Mouse (Mus musculus): ENCODE measurements around the gene AF366264.
A peak's percentile ranks its signal among the peaks of the same experiment; 100 is the strongest.
"Not testable (repeated sequence)": the region's sequence is repeated elsewhere in the genome, so short reads cannot be mapped to it uniquely, and the experiment has no call there.

The AF366264 gene

DNA sequence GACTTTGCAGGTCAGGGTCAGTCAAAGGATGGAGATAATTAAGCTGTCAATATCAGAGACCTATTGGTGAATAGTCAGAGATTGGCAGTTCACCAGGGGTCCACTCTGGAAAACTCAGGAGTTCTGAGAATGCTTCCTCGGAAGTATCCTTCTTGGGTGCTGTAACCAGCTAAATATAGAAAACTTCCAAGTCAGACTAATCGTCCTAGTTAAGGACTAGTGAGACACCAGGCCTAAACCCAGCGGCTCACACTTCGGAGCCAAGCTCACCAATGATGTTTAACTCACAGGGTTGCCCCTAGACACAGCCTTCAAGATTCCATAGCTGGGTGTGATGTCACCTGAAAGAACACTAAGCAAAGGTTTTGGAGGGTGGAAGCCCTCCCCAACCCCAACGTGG lies at the start of gene AF366264:
TSS of gene AF366264 (minus strand) at position 101 of the 400 bp plus-strand sequence.
- not testable (repeated sequence) for DNase-seq (ENCODE audit: low spot score in 2 of 2)

DNA sequence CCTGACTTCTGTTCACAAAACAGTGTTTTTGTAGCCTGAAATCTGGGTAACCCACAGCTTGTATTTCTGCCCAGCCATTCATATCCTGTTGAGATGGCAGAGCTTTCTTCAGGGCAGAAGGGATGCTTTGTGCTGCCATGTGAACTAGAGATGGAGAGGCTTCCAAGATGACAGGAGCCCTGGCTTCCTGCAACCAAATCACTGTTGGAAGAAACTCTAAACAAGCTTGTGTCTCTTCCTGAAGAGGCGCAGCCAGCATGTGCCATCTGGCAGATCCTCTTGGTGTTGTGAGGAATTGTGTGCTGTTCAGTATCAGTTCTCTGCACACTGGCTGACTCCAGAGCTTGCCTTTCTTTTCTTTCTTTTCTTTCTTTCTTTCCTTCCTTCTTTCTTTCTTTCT lies 5.1 kb upstream of the AF366264 start:
- DNase-seq (ENCODE audit: low spot score in 2 of 2) = not testable (repeated sequence)

DNA sequence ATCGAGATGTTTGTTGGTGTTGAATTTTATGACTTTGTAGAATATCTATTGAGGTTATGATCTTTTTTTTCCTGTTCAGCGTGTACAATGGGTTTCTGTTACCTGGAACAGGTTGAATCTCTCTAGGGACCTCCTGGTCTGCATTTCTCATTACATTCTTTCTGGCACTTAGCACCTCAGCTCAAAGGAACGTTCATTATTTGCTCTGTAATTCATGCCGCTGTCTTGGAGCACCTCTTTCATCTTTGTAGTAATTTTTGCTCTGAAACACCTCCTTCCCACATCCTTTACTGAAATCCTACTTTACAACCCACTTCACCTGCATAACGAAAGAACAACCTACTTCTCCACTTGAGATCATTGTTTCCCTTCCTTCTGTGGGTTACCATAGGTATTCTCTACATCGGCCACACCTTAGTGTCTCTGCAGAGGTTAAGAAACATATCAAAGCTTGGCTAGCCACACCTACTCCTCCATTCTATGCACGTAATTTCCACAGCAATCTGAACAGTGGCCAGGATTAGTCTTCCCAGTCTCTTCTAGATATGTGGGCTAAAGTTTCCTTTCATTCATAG lies 9.5 kb downstream of the AF366264 start:
- DNase-seq (ENCODE audit: low spot score in 2 of 2) = no peak

DNA sequence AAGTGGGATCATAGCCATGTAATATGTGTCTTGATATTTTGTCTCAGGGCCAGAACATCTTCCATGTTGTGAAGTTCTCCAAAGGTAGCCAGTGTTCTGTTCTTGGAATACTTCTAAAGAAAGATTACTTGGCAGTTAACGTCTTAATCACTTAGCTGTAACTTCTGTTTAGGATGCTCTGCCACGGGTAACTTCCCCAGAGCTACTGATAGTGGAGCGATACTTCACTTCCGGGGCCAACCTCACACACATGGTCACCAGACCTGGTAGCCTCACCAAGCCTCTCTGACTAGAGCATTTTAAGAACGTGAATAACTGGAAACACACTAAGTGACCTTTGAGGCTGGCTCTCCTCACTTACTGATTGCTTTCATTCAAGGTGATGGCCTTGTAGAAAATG lies 38.6 kb downstream of the AF366264 start:
- no peak for DNase-seq (ENCODE audit: low spot score in 2 of 2)

DNA sequence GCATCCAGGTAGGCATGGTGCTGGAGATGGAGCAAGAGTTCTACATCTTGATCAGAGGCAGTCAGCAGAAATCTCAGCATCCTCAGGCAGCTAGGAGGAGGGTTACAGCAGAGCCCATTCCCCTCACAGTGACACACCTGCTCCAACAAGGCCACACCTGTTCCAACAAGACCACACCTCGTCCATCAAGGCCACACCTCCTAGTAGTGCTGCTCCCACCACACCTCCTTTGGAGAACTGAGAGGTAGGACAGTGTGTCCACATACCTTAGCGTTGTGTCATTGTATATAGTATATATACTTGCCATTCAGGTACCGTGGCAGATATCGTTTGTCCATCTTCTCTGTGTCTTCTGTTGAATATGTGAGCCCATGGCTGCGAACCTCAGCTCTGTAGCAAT lies 40.5 kb downstream of the AF366264 start:
- DNase-seq (ENCODE audit: low spot score in 2 of 2) = no peak

DNA sequence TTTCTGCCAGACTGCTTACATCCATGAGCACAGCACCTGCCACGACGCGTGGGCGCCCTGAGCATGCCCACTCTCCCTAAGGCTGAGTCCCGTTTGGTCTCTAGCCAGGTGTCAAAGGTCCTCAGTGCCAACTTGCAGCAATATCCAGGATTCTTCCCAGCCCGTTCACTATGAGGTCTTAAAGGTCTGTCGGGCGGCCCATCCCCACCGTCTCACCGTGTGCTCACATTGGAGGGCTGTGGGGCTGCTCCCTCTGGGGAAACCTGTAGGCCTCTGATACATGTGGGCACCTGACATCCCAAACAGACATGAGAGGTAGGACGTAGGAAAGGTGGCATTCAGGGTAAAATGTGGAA lies 44.5 kb downstream of the AF366264 start:
- no peak for DNase-seq (ENCODE audit: low spot score in 2 of 2)

DNA sequence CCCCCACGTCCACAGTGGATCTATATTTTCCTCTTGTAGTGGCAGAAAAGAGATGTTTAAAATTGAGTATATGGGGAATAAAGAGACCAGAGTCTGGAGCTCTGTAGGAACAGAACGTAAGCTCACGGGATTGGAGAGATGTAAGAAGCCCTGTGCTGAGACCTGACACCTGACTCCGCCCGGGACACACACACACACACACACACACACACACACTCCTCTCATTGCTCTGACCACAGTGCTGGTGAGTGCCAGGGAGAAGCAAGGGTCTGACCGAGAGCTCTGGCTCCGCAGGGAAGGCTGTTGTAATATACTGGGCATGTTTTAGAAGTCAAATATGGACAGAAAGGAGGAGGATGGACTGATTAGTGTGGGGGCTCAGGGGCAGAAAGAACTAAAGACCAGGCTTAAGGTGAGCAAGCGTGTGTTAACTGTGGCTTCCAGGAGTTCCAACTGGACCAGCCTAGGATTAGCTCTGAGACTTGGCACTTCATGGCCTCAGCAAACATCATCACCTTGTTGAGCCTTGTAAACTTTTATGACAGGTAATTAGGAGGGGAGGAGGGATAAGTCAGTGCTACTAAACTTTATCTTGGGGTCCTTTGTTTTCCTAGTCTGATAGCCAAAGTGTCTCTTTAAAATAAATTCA lies 45.0 kb downstream of the AF366264 start:
- DNase-seq (ENCODE audit: low spot score in 2 of 2) = no peak

DNA sequence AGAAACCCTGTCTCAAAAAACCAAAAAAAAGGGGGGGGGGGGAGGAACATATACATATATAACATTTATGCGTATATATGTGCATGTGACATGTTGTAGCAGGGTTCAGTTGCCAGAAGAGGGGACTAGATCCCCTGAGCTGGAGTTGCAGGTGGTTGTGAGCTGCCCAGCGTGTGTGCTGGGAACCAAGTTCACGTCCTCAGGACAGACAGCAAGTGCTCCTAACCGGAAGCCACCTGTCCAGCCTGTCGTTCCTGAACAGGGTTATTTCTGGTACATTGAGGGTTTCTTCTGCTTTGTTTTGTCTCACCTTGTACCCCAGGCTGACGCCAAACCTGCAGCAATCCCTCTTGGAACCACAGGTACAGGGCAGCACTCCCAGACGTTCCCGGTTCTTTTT lies 48.6 kb downstream of the AF366264 start:
- no peak for DNase-seq (ENCODE audit: low spot score in 2 of 2)

DNA sequence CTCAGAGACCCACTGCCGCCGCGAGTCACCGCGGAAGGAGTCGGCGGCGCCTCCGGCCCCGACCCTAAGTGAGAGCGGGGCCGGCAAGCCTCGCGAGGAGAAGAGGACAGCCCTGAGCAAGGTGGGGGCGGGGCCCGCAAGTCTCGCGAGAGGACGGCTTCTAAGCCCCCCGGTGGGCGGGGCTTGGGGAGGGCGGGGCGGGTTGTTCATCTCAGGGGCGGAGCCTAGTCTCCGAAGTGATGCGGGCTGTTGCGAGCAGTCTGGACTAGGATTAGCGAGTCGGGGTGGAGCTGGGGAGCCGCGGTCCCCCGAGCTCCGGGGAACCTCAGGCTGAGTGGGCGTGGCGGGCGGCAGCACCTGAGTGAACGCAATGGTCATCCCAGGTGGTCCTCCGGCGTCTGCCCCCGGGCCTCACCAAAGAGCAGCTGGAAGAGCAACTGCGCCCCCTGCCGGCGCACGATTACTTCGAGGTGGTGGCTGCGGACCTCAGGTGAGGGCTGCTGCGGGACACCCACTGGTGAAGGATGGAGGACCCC lies 52.4 kb downstream of the AF366264 start:
- peak; percentile 93 to 95 for DNase-seq (ENCODE audit: low spot score in 2 of 2)

DNA sequence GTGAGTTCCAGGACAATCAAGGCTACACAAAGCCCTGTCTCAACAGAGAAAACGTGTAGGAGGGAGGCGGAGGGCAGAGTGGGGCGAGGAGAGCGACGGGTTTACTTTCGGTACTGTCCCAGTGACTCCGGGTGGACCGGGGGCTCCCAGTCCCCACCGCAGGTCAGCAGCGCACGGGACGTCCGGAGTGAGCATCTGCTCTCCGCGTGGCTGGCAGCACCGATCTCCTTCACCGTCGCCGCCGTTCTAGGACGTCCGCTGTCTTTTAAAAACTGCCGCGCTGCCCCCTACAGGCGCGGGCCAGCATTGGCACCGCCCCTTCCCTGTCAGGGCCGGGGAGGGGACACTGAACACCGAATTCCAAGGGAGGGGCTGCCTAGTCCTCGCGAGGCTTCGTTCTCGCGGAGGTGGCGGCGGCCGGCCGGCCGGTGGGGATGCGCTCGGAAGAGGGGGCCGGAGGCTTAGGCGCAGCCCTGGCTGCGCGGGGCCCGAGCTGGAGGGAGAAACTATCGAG lies 52.9 kb downstream of the AF366264 start, which contains the start of gene Upf3a:
TSS of gene Upf3a (plus strand) at position 366 of the 514 bp plus-strand sequence.
- peak; percentile 92 to 93 for DNase-seq (ENCODE audit: low spot score in 2 of 2)
